Mouse (Mus musculus) 3134 (cell line): ENCODE measurements around the gene Eps8.

Source experiments
- DNase-seq: peaks from one replicate; pipeline ENCODE4 v3.0.0-alpha.2; 2011; ENCODE audit warnings: low spot score; ENCODE audit not compliant: insufficient read length; ENCODE audit errors: extremely low read depth

Gene Eps8

DNA sequence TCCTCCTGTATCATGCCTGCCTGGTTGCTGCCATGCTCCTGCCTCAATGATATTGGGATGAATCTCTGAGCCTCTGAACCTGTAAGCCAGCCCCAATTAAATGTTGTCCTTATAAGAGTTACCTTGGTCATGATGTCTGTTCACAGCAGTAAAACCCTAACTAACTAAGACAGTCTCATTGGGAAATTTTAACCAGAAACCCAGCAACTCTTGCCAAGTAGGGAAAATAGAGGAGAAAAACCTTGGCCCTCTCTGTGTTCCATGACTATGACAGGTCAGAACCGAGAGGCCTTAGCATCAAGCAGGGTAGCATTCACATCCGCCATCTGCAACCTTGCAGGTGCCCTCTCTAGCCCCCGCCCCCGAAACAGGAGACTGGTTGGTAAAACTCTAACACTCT lies 78.6 kb downstream of the Eps8 start:
- DNase-seq = no peak

DNA sequence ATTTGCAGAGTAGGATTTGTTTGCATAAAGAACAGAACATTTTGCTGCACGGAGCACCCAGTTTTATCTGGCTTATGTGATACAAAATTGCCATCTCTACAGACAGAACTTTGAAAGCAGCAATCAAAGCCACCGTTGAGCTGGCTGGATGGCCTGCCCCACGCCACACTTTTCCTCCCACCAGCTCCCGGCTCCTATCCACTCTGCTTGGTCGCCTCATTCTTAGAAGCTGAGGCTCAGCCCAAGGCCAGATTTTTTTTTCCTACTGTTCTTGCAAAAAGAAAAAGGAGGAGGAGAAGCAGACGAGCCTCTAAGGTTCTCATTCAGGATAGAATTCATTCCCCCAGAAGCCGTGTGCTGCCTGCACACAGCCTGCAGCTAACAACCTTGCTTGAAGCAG lies 80.8 kb downstream of the Eps8 start:
- no peak for DNase-seq

- DNase-seq = no peak
Observed at GRCm38 (mm10) chr6:137570718-137571131, 84.0 kb downstream of the Eps8 start.

DNA sequence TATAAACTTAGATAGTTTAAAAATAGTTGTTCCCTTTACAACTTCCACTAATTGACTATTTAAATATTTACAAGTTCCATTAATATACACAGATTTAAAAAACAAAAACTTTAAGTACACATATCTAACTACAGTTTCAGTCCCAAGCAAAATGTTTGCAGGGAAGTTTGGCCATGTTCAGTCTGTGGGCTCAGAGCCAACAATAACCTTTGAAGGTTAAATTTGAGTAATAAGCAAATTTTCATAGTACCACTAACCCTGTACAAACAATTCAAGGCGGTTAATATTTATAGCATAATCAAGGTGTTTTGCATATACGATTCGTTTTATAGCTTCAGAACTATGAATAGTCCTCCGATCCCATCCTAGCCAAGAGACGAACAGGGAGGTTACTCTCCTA lies 84.7 kb downstream of the Eps8 start:
- DNase-seq = no peak

GRCm38 (mm10) chr6:137569071-137569470 lies 85.6 kb downstream of the Eps8 start:
- DNase-seq = peak; percentile 28

DNA sequence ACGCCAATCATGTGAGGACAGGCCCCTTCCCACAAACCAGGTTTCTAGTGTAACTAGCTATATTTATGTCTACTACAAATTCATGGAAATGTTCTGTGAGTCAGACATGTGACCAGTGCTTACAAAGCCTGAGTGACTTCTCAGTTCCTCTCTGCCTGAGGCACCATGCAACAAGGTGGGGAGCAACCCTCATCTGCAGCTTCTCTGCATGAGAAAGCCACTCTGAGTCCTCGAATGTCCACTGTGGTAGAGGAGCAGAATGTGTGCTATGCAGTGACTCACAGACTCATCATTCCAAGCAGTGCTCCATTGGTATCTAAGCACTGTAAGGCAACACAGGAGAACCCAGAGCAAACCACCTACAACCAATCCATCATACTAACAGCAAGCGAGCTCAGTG lies 88.8 kb downstream of the Eps8 start:
- DNase-seq = peak; percentile 66

DNA sequence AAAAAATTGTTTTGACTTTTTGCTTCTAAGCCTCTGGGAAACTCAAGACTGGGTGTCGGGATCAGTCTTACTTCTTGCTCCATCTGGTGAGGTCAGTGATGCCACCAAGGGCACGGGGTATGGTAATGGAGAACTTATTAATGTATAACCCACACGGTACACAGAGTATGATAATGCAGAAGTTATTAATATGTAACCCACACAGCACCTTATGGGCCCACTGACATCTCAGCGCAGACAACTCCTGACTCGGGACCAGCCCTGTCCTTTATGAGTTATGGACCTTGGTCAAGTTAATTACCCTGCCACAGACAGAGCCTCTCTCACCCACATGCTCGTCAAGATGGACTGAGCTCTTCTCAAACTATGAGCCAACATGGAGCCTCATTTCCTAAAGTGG lies 89.2 kb downstream of the Eps8 start:
- no peak for DNase-seq

DNA sequence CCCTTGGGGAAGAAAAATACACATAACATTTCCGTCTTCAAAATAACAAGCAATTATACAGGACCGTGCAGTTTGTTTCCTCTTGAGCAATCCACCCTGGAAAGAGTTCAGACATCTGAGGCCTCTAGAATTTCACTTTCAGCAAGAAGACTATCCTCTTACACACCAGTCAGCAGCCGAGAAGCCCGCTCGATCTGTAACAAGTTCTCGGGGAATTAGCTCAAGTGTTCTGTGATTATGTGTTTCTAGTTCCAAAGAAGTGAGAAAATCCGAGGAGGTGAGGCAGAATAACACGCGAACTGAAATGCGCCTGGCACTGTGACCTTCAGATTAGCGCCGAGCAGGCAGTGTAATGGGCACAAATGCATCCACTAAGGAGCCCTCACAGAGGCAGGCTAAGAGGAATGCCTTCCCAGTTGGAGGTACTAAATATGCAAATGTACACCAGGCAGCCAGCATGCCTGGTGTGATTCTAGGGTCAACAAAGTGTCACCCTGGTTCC lies 94.3 kb downstream of the Eps8 start:
- DNase-seq = peak; percentile 71

GRCm38 (mm10) chr6:137558840-137559239 lies 95.8 kb downstream of the Eps8 start:
- DNase-seq = peak; percentile 85

DNA sequence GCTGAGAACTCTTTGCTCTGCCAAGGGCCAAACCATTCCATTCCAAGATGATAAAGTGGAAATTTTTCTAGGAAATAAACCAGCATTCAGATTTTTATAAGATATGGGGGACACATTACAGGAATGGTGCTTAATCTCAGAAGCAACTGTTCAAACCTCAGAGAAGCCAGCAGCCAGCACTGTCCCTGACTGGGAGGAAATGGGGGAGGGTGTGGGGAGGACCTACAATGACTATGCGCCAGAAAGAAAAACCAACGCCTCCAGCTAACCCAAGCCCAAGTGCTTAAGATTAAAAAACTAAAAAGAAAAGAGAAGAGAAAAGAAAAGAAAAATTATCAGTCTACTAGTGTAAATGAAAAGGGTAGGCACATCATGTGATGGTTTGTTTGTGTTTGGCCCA lies 97.0 kb downstream of the Eps8 start:
- DNase-seq = peak; percentile 42

GRCm38 (mm10) chr6:137557159-137557558 lies 97.5 kb downstream of the Eps8 start:
- no peak for DNase-seq

DNA sequence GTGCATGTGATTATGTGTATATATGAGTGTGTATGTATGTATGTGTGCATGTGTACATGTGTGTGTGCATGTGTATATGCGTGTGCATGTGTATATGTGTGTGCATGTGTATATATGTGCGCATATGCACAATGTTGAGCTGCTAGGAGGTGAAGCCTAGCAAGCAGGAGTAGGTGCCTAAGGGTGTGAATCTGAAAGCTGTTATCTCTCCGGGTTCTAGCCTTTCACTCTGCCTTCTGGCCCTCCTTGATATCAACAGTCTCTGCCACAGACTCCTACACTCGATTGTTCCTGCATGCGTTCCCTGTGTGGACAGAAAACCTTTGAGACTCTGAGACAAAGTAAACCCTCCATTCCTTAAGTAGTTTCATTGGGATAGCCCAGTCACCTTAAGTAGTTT lies 98.0 kb downstream of the Eps8 start:
- DNase-seq = no peak

DNA sequence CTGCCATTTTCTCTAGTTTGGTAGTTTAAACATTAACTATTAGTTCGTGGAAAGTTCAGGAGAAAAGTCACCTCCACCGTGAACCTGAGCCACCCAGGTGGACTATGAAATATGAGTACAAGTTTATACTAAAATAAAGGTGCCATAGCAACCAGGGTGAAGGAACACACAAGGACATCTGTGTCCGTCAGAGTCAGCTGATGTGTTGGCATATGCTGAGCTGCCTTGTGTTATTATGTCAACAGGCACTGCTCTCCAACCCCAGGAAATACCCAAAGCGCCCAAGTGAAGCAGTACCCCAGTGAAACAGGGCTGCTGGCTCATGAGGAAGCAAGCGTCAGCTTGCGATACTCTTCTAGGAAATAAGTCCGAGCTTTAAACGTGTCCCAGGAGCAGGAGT lies 104.5 kb downstream of the Eps8 start:
- DNase-seq = no peak

GRCm38 (mm10) chr6:137548613-137549012 lies 106.1 kb downstream of the Eps8 start:
- no peak for DNase-seq

DNA sequence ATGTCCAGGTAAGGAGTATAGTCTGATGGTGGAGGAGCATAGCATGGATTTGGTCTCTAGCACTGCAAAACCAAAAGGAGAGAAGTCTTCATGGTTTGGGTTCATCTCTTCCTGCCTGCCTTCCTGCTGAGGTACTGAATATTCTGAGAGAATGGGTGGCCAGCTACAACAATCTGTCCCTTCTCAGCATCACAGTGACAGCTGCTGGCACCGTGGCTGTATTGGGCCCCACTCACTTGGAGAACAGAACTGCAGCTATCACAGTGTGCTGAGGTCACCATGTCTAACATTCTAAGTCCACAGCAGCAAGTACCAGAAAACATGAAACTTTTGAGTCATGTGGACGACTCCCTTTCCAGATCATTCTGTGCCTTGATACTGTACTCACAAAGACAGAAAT lies 107.1 kb downstream of the Eps8 start:
- no peak for DNase-seq

DNA sequence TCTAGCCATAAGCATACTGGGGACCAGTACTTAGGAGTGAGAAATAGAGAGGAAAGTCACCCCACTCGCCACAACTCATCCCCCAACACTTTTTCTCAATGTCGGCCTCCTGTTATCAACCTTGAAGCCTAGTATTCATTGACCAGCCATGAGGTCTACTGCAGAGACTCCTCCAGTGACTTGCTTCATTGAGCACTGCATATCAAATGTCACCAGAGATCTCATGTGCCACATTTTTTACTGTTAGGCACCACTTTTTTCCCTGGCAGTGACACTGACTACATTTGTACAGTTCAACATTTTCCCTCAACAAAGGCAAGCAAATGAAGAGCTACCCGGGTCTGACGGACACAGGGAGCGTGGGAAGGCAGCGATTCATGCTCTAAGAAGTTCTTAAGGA lies 108.6 kb downstream of the Eps8 start:
- no peak for DNase-seq

DNA sequence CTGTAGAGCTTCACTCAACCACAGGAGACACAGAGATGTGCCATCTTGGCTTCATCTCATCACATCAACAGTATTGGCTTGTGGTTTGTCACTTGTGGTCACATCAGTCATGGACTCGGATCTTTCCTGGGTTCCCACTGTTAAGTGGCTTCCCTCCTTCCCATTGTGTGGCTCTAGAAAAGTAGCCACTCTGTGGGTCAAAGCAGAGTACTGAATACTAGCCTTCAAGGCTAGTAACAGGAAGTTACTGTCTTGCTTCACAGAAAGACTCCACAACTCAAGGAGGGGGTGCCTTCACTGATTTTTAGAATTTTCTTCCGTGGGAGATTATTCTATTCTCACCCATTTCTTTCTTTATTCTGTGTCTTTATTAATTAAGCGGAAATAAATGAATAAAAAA lies 109.3 kb downstream of the Eps8 start:
- DNase-seq = no peak

- no peak for DNase-seq
Observed at GRCm38 (mm10) chr6:137542231-137543152, 112.2 kb downstream of the Eps8 start.

GRCm38 (mm10) chr6:137541216-137542176 lies 113.2 kb downstream of the Eps8 start:
- no peak for DNase-seq

- no peak for DNase-seq
Observed at GRCm38 (mm10) chr6:137540800-137541199, 113.9 kb downstream of the Eps8 start.

DNA sequence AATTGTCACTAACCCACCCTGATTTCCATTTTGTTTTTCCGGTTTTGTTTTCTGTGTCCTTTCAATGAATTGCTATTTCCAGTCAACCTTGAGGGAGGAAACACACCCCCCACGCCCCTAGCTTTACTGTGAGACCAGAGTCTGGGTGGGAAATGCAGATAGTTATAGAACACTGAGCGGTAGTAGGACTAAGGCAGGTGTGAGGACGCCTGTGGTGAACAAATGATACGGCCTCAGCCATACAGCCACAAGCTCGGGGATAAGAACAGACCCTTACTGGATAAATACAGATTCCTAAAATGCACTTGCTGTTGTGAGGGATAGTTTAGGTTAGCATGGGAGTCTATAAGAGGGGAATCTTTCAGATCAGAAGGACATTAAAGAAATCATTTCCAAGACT lies 114.3 kb downstream of the Eps8 start:
- DNase-seq = no peak
